7 mouse cellular contexts compared by ENCODE assay signal in the genomic region with DNA sequence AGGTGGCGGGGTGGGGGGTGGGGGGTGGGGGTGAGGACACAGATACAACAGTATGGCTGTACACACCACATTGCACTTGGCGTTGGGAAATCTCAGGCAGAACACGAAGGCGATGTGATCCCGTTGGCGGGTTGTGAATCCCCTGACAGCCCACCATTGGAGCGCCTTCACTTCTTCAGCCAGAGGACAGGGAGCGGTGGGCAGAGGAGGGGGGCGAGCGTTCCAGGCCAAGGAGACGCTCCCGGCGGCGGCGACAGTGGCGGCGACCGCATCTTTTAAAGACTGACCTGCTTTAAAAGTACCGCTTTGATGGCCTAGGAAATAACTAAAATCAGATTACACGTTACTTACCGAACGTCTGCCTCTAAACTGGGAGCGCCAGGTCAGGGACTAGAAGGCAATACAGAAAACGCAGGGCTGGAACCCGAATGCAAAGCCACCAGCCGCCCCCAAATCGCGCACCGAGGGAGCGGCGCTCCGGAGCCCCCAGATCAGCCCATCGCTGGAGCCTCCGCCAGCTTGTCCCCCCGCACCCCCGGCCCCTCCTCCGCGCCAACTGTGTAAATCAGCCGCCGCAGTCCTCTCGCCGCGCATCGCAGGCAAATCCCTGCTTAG. TPM values are rescaled to one million over a fixed set of nuclear protein-coding genes. Genes with fewer than 3 reads are reported as not detected.
A peak's percentile ranks its signal among the peaks of the same experiment; 100 is the strongest.
DNase-seq lines count a peak whose midpoint lies in the region; ATAC-seq and TF ChIP-seq lines count a peak whose summit lies in the region.

A gene (minus strand): TSS at position 607 of the 615 bp plus-strand sequence.

- peak within 1 kb of the TSS; percentile 65 for H3K4me3 ChIP-seq in E14TG2a.4 (replicated peaks; ENCODE audit: low read length)
- peak within 1 kb of the TSS; percentile 67 for H3K4me3 ChIP-seq in forebrain, embryonic 13.5 days
- H3K4me3 ChIP-seq in midbrain, embryonic 16.5 days (ENCODE audit: low read depth, low read length), result peak within 1 kb of the TSS; percentile 74

- peaks cover 15% of the 10 kb centered on the region for H3K4me1 ChIP-seq in E14TG2a.4 (replicated peaks; ENCODE audit: low read depth, low read length)
- peaks cover 23% of the 10 kb centered on the region for H3K4me1 ChIP-seq in forebrain, embryonic 13.5 days
- H3K4me1 ChIP-seq in midbrain, embryonic 16.5 days (ENCODE audit: control insufficient read depth, insufficient read depth, low read length), result peaks cover 13% of the 10 kb centered on the region

- peaks cover 59% of the 10 kb centered on the region for H3K27me3 ChIP-seq in E14TG2a.4 (ENCODE audit: insufficient read depth, low read length)
- peaks cover 12% of the 10 kb centered on the region for H3K27me3 ChIP-seq in forebrain, embryonic 13.5 days
- H3K27me3 ChIP-seq in midbrain, embryonic 16.5 days (ENCODE audit: control insufficient read depth, insufficient read depth, low read depth, low read length), result no peaks in the 10 kb centered on the region

- H3K36me3 ChIP-seq in E14TG2a.4 (ENCODE audit: insufficient read depth, low read length), result no peaks in the 10 kb centered on the region
- H3K36me3 ChIP-seq in forebrain, embryonic 13.5 days (ENCODE audit: poor library complexity, severe bottlenecking), result no peaks in the 10 kb centered on the region
- H3K36me3 ChIP-seq in midbrain, embryonic 16.5 days (ENCODE audit: control insufficient read depth, insufficient read depth, low read length), result no peaks in the 10 kb centered on the region

- H3K9me3 ChIP-seq in E14TG2a.4 (ENCODE audit: low read length), result no peaks in the 10 kb centered on the region
- no peaks in the 10 kb centered on the region for H3K9me3 ChIP-seq in forebrain, embryonic 13.5 days (replicated peaks)
- no peaks in the 10 kb centered on the region for H3K9me3 ChIP-seq in midbrain, embryonic 16.5 days (replicated peaks; ENCODE audit: control insufficient read depth, low read length, poor library complexity, severe bottlenecking)

- WGBS in forebrain, embryonic 13.5 days, result under 1% methylated on average over 43 of the region's 44 CpGs
- 0% methylated on average over 40 of the region's 44 CpGs for WGBS in midbrain, embryonic 16.5 days

- peak; percentile 68 for ATAC-seq in forebrain, embryonic 13.5 days
- peak; percentile 77 for ATAC-seq in midbrain, embryonic 16.5 days

- no peak for TF ChIP-seq CTCF in E14TG2a.4 (conservative IDR thresholded peaks at IDR 0.05; ENCODE audit: low read length)

- peak within 1 kb of the TSS; percentile 85 for H3K4me2 ChIP-seq in forebrain, embryonic 13.5 days
- H3K4me2 ChIP-seq in midbrain, embryonic 16.5 days (ENCODE audit: low read length), result peak within 1 kb of the TSS; percentile 65

- DNase-seq in brain, adult 2 months (ENCODE audit: low read depth, low spot score), result peak; percentile 85
- DNase-seq in layer of hippocampus, postnatal 36 days, result peak; percentile 70 to 73
- DNase-seq in Muller cell, postnatal 12 days (ENCODE audit: inconsistent ontology term), result no peak
- DNase-seq in adrenal gland, postnatal 10 days, result no peak

- H3K27ac ChIP-seq in forebrain, embryonic 13.5 days, result peak within 1 kb of the TSS; percentile 31; the same call in 1 of the 2 replicates
- H3K27ac ChIP-seq in midbrain, embryonic 16.5 days (ENCODE audit: low read length), result peak within 1 kb of the TSS; percentile 91

- peak within 1 kb of the TSS; percentile 70 for H3K9ac ChIP-seq in forebrain, embryonic 13.5 days
- H3K9ac ChIP-seq in midbrain, embryonic 16.5 days (ENCODE audit: low read depth, low read length), result peak within 1 kb of the TSS; percentile 93

RNA-seq across cellular contexts. Expression of the gene that starts here (rescaled TPM):
- polyA plus RNA-seq in forebrain, embryonic 13.5 days (2015; fragmentation: Nextera tagmentation; extraction: Ambion mirVana), result 5.0 and 8.2 TPM in 2 replicates
- total RNA-seq in layer of hippocampus, postnatal 36 days (2021), result 10 to 100 TPM; 87.8 to 93.5 TPM
- polyA plus RNA-seq in midbrain, embryonic 16.5 days (2015; fragmentation: Nextera tagmentation; extraction: Ambion mirVana), result 24.2 and 25.8 TPM in 2 replicates
- under 1 TPM; 0.06 to 0.24 TPM for total RNA-seq in adrenal gland, postnatal 10 days (2021)

Comparison
In these comparisons a context has a peak if more than half of its experiments do, and no peak if none do; other contexts are left out.
1. RNA of the gene that starts here (total RNA-seq): 87.8 to 93.5 TPM in layer of hippocampus, postnatal 36 days; 0.06 to 0.24 TPM in adrenal gland, postnatal 10 days; every median in the first group is over 10 times any median in the second.
2. DNase-seq: peak in brain, adult 2 months (single experiment) and layer of hippocampus, postnatal 36 days (2 of 2); none in Muller cell, postnatal 12 days (single experiment) and adrenal gland, postnatal 10 days (single experiment).
3. Peak in every context shown above with its lines, with median percentiles within 50 percentile points of each other: H3K4me3 ChIP-seq.